Mouse (Mus musculus) limb, embryonic 15.5 days (tissue): ENCODE data around the gene Tbx6. TPM values are rescaled to one million over a fixed set of nuclear protein-coding genes. Genes with fewer than 3 reads are reported as not detected.
A peak's percentile ranks its signal among the peaks of the same experiment; 100 is the strongest.

Experiments
- ATAC-seq: fragments of 200-750 bp; cut with Nextera tagmentation; 2 replicates; pipeline ENCODE4 v1.8.0; 2017; ENCODE audit warnings: low read depth, moderate TSS enrichment; ENCODE audit not compliant: insufficient number of reproducible peaks, low FRiP score, low TSS enrichment
- H3K27ac ChIP-seq: fragments of 300-500 bp; sonication (generic); 2 replicates; pipeline ENCODE4 v1.5.1; 2015; ENCODE audit warnings: moderate library complexity, mild to moderate bottlenecking, inconsistent platforms
- H3K27me3 ChIP-seq: fragments of 300-500 bp; sonication (generic); 2 replicates; pipeline ENCODE4 v1.6.1; 2015; ENCODE audit warnings: inconsistent platforms
- H3K36me3 ChIP-seq: fragments of 300-500 bp; sonication (generic); 2 replicates; pipeline ENCODE4 v1.6.1; 2015; ENCODE audit warnings: inconsistent platforms
- H3K4me1 ChIP-seq: fragments of 300-500 bp; sonication (generic); 2 replicates; pipeline ENCODE4 v1.6.1; 2015; ENCODE audit warnings: inconsistent platforms
- H3K4me2 ChIP-seq: fragments of 300-500 bp; sonication (generic); 2 replicates; pipeline ENCODE4 v1.6.1; 2015; ENCODE audit warnings: mild to moderate bottlenecking, inconsistent platforms
- H3K4me3 ChIP-seq: fragments of 300-500 bp; sonication (generic); 2 replicates; pipeline ENCODE4 v1.5.1; 2015; ENCODE audit warnings: mild to moderate bottlenecking, inconsistent platforms
- H3K9ac ChIP-seq: fragments of 300-500 bp; sonication (generic); 2 replicates; pipeline ENCODE4 v1.6.1; 2015; ENCODE audit warnings: inconsistent platforms
- H3K9me3 ChIP-seq: fragments of 300-500 bp; sonication (generic); 2 replicates; pipeline ENCODE4 v1.6.1; 2016; ENCODE audit warnings: inconsistent platforms
- WGBS: fragments of 180-500 bp; shearing (Covaris S2); methylation state at CpG from one replicate; pipeline ENCODE4 v1.1.7; 2015; 5-methylcytosine and 5-hydroxymethylcytosine counted together
- polyA plus RNA-seq: library from polyadenylated mRNA; unstranded; fragments of >200 nt; fragmentation: Nextera tagmentation; extraction: Ambion mirVana; gene quantifications from 2 replicates; pipeline ENCODE4 v1.2.1, GENCODE M21; 2015

Gene Tbx6
- polyA plus RNA-seq, 1 experiment from 2014 or later, result 0.37 TPM

GRCm38 (mm10) chr7:126797411-126798126 is 16.3 kb downstream of the Tbx6 start, which contains the start of gene Fam57b:
Gene Fam57b, plus strand, starts transcription at chr7:126797668.
- ATAC-seq, result no peak

GRCm38 (mm10) chr7:126798127-126799049 is 17.1 kb downstream of the Tbx6 start:
- Histone ChIP-seq H3K36me3 (peaks cover 43% of the 10 kb centered on the region), H3K27me3 (no peaks in the 10 kb centered on the region), H3K4me3 (peak overlapping the region; percentile 83), H3K27ac (peak overlapping the region; percentile 95), H3K4me1 (peaks cover 41% of the 10 kb centered on the region), H3K4me2 (peak overlapping the region; percentile 62), H3K9ac (peak overlapping the region; percentile 87), H3K9me3 (no peaks in the 10 kb centered on the region)
- under 1% methylated on average over 40 of the region's 40 CpGs for WGBS
- ATAC-seq, result no peak

More at GRCm38 (mm10) chr7:126797411-126798126, 16.3 kb downstream of the Tbx6 start, which contains the start of gene Fam57b:
- H3K27me3 ChIP-seq, result no peaks in the 10 kb centered on the region
- peak within 1 kb of the TSS; percentile 95 for H3K27ac ChIP-seq
- peaks cover 45% of the 10 kb centered on the region for H3K4me1 ChIP-seq
- H3K9ac ChIP-seq, result peak within 1 kb of the TSS; percentile 87
- no peaks in the 10 kb centered on the region for H3K9me3 ChIP-seq
- peaks cover 38% of the 10 kb centered on the region for H3K36me3 ChIP-seq
- H3K4me2 ChIP-seq, result peak within 1 kb of the TSS; percentile 62
- H3K4me3 ChIP-seq, result peak within 1 kb of the TSS; percentile 83
- 27% methylated on average over 21 of the region's 21 CpGs for WGBS

GRCm38 (mm10) chr7:126799050-126799467 is 17.8 kb downstream of the Tbx6 start:
- Histone ChIP-seq H3K27ac (peak overlapping the region; percentile 99), H3K9ac (peak overlapping the region; percentile 87), H3K9me3 (no peaks in the 10 kb centered on the region), H3K4me2 (peak overlapping the region; percentile 62), H3K36me3 (peaks cover 47% of the 10 kb centered on the region), H3K4me1 (peaks cover 41% of the 10 kb centered on the region), H3K4me3 (peak overlapping the region; percentile 83), H3K27me3 (no peaks in the 10 kb centered on the region)
- ATAC-seq, result peak; percentile 96
- under 1% methylated on average over 26 of the region's 36 CpGs for WGBS

GRCm38 (mm10) chr7:126799468-126800268 is 18.4 kb downstream of the Tbx6 start:
- Histone ChIP-seq H3K4me3 (peak overlapping the region; percentile 83), H3K4me1 (peaks cover 41% of the 10 kb centered on the region), H3K9me3 (no peaks in the 10 kb centered on the region), H3K36me3 (peaks cover 47% of the 10 kb centered on the region), H3K9ac (peak overlapping the region; percentile 72), H3K4me2 (peak overlapping the region; percentile 62), H3K27me3 (no peaks in the 10 kb centered on the region), H3K27ac (peak overlapping the region; percentile 99)
- 2% methylated on average over 36 of the region's 38 CpGs for WGBS
- ATAC-seq, result no peak

GRCm38 (mm10) chr7:126800269-126801056 is 19.2 kb downstream of the Tbx6 start:
- Histone ChIP-seq H3K9ac (peak overlapping the region; percentile 72; the same call in 1 of the 2 replicates), H3K9me3 (no peaks in the 10 kb centered on the region), H3K4me2 (peak overlapping the region; percentile 62), H3K27me3 (no peaks in the 10 kb centered on the region), H3K27ac (peak overlapping the region; percentile 99), H3K4me3 (peak overlapping the region; percentile 83), H3K36me3 (peaks cover 44% of the 10 kb centered on the region), H3K4me1 (peaks cover 41% of the 10 kb centered on the region)
- 54% methylated on average over 5 of the region's 5 CpGs for WGBS
- ATAC-seq, result no peak

GRCm38 (mm10) chr7:126801057-126801422 is 19.8 kb downstream of the Tbx6 start:
- Histone ChIP-seq H3K27ac (peak overlapping the region; percentile 99; the same call in 1 of the 2 replicates), H3K9ac (no peak overlapping the region), H3K4me3 (no peak overlapping the region), H3K4me1 (peaks cover 36% of the 10 kb centered on the region), H3K9me3 (no peaks in the 10 kb centered on the region), H3K27me3 (no peaks in the 10 kb centered on the region), H3K36me3 (peaks cover 40% of the 10 kb centered on the region), H3K4me2 (no peak overlapping the region)
- no peak for ATAC-seq
- 90% methylated on average over 16 of the region's 16 CpGs for WGBS

GRCm38 (mm10) chr7:126802134-126802889 is 21.0 kb downstream of the Tbx6 start:
- Histone ChIP-seq H3K4me2 (no peak overlapping the region), H3K9ac (no peak overlapping the region), H3K36me3 (peaks cover 31% of the 10 kb centered on the region), H3K4me3 (no peak overlapping the region), H3K27ac (peak overlapping the region; percentile 18), H3K27me3 (no peaks in the 10 kb centered on the region), H3K4me1 (peaks cover 29% of the 10 kb centered on the region), H3K9me3 (no peaks in the 10 kb centered on the region)
- 83% methylated on average over 11 of the region's 11 CpGs for WGBS
- ATAC-seq, result no peak

GRCm38 (mm10) chr7:126803181-126803580 is 21.9 kb downstream of the Tbx6 start:
- 84% methylated on average over 6 of the region's 6 CpGs for WGBS
- H3K9ac ChIP-seq, result no peak overlapping the region
- no peak overlapping the region for H3K4me3 ChIP-seq
- H3K27me3 ChIP-seq, result no peaks in the 10 kb centered on the region
- H3K9me3 ChIP-seq, result no peaks in the 10 kb centered on the region
- no peak overlapping the region for H3K4me2 ChIP-seq
- ATAC-seq, result no peak
- peaks cover 31% of the 10 kb centered on the region for H3K36me3 ChIP-seq
- H3K4me1 ChIP-seq, result peaks cover 31% of the 10 kb centered on the region
- no peak overlapping the region; the same call in 1 of the 2 replicates for H3K27ac ChIP-seq

- H3K9ac ChIP-seq, result no peak overlapping the region
- H3K36me3 ChIP-seq, result peaks cover 31% of the 10 kb centered on the region
- no peaks in the 10 kb centered on the region for H3K27me3 ChIP-seq
- H3K4me3 ChIP-seq, result no peak overlapping the region
- no peak overlapping the region for H3K4me2 ChIP-seq
- H3K27ac ChIP-seq, result no peak overlapping the region
- ATAC-seq, result no peak
- H3K4me1 ChIP-seq, result peaks cover 35% of the 10 kb centered on the region
- no peaks in the 10 kb centered on the region for H3K9me3 ChIP-seq
These were observed 22.5 kb downstream of the Tbx6 start for GRCm38 (mm10) chr7:126803751-126804150.

GRCm38 (mm10) chr7:126806956-126807355 is 25.7 kb downstream of the Tbx6 start:
- Histone ChIP-seq H3K27me3 (no peaks in the 10 kb centered on the region), H3K4me1 (peaks cover 22% of the 10 kb centered on the region), H3K9me3 (no peaks in the 10 kb centered on the region), H3K4me2 (no peak overlapping the region), H3K9ac (no peak overlapping the region), H3K27ac (peak overlapping the region; percentile 38; the same call in 1 of the 2 replicates), H3K4me3 (no peak overlapping the region), H3K36me3 (peaks cover 31% of the 10 kb centered on the region)
- WGBS, result 70% methylated on average over 6 of the region's 6 CpGs
- ATAC-seq, result no peak
